Comparison of ENCODE assay signal across 32 mouse cellular contexts in the genomic region with DNA sequence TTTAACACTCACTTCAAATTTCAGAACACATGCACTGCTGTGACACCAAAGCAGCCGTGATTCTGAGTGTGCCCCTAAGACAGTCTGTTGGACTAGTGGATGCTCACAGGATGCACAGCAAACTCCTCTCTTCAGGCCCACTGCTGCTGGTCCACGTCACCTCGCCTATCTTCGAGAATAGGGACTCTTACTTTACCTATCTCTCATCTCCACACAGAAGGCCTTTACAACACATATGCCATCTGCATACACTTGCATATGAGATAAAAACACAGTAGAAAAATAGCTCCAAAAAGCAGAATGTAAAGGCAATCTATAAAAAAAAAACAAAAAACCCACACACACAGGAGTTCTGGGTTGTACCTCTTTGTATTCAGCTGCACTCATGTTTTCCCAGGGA. TPM values are rescaled to one million over a fixed set of nuclear protein-coding genes. Genes with fewer than 3 reads are reported as not detected.
DNase-seq lines count a peak whose midpoint lies in the region; ATAC-seq lines count a peak whose summit lies in the region.
"Had no signal": no experiment of that assay in that cellular context is flagged by ENCODE, and none has a peak within 500 bp of the region (broad histone marks: within the 10 kb centered on the region; RNA-seq: fewer than 3 reads in every experiment).

No protein-coding gene starts in this region.

- intact Hi-C loops in heart, postnatal 36 days (cut with DNase I), result no loop called here

- H3K9me3 ChIP-seq in limb, embryonic 11.5 days (ENCODE audit: control insufficient read depth, low read length), result no peaks in the 10 kb centered on the region
- H3K9me3 ChIP-seq in limb, embryonic 10.5 days (replicated peaks), result no peaks in the 10 kb centered on the region
- no peaks in the 10 kb centered on the region for H3K9me3 ChIP-seq in liver, embryonic 11.5 days (ENCODE audit: control insufficient read depth, low read length)
- H3K9me3 ChIP-seq in liver, embryonic 16.5 days (replicated peaks; ENCODE audit: control insufficient read depth, low read length), result no peaks in the 10 kb centered on the region
- H3K9me3 ChIP-seq: embryonic facial prominence, embryonic 13.5 days; forebrain, embryonic 13.5 days; G1E; heart, embryonic 12.5 days; hindbrain, embryonic 10.5 days; hindbrain, embryonic 15.5 days; limb, embryonic 12.5 days; stomach, embryonic 15.5 days had no signal

- H3K27me3 ChIP-seq in limb, embryonic 11.5 days (ENCODE audit: control insufficient read depth, insufficient read depth, low read length), result no peaks in the 10 kb centered on the region
- H3K27me3 ChIP-seq in limb, embryonic 10.5 days (ENCODE audit: low read depth, poor library complexity, severe bottlenecking), result no peaks in the 10 kb centered on the region
- H3K27me3 ChIP-seq in liver, embryonic 11.5 days (replicated peaks; ENCODE audit: control insufficient read depth, insufficient read depth, low read length), result no peaks in the 10 kb centered on the region
- H3K27me3 ChIP-seq in liver, embryonic 16.5 days (ENCODE audit: control insufficient read depth, insufficient read depth, low read depth, low read length), result no peaks in the 10 kb centered on the region
- H3K27me3 ChIP-seq: embryonic facial prominence, embryonic 13.5 days; forebrain, embryonic 13.5 days; heart, embryonic 12.5 days; hindbrain, embryonic 15.5 days; limb, embryonic 12.5 days; Patski; stomach, embryonic 15.5 days had no signal

- H3K36me3 ChIP-seq in limb, embryonic 11.5 days (ENCODE audit: control insufficient read depth, insufficient read depth, low read length), result peaks cover 2% of the 10 kb centered on the region; the same call in 1 of the 2 replicates
- H3K36me3 ChIP-seq in limb, embryonic 10.5 days, result peaks cover 43% of the 10 kb centered on the region
- peaks cover 8% of the 10 kb centered on the region; the same call in 1 of the 2 replicates for H3K36me3 ChIP-seq in liver, embryonic 11.5 days (ENCODE audit: control insufficient read depth, insufficient read depth, low read length)
- peaks cover 11% of the 10 kb centered on the region for H3K36me3 ChIP-seq in liver, embryonic 16.5 days (ENCODE audit: control insufficient read depth, insufficient read depth)
- H3K36me3 ChIP-seq: stomach, embryonic 15.5 days had no signal

- ATAC-seq in limb, embryonic 11.5 days (ENCODE audit: insufficient number of reproducible peaks, low FRiP score, low TSS enrichment, low read depth), result no peak
- peak; percentile 66 for ATAC-seq in liver, embryonic 11.5 days (replicated peaks; ENCODE audit: low FRiP score)
- ATAC-seq in liver, embryonic 16.5 days (ENCODE audit: low read depth), result peak; percentile 43
- ATAC-seq: forebrain, embryonic 13.5 days; inflammation-experienced regulatory T-cells, adult 6 months; lung, postnatal 0 days; midbrain, embryonic 16.5 days; Patski had no signal

- H3K4me3 ChIP-seq in limb, embryonic 11.5 days (ENCODE audit: low read depth, low read length), result no peak overlapping the region
- no peak overlapping the region for H3K4me3 ChIP-seq in limb, embryonic 10.5 days
- H3K4me3 ChIP-seq in liver, embryonic 11.5 days (ENCODE audit: low read depth, low read length), result no peak overlapping the region
- H3K4me3 ChIP-seq in liver, embryonic 16.5 days (ENCODE audit: low read depth, low read length), result no peak overlapping the region
- H3K4me3 ChIP-seq: embryonic facial prominence, embryonic 13.5 days; erythroblast, embryonic 14.5 days; forebrain, embryonic 13.5 days; heart, adult 2 months; heart, embryonic 12.5 days; hindbrain, embryonic 10.5 days; hindbrain, embryonic 15.5 days; limb, embryonic 12.5 days; stomach, embryonic 15.5 days had no signal

- no peak overlapping the region for H3K4me2 ChIP-seq in limb, embryonic 11.5 days (ENCODE audit: low read depth, severe bottlenecking)
- H3K4me2 ChIP-seq in liver, embryonic 11.5 days, result no peak overlapping the region
- peak overlapping the region; percentile 19; the same call in 1 of the 2 replicates for H3K4me2 ChIP-seq in liver, embryonic 16.5 days (ENCODE audit: low read depth, low read length)
- H3K4me2 ChIP-seq: embryonic facial prominence, embryonic 13.5 days; forebrain, embryonic 13.5 days; heart, embryonic 12.5 days; hindbrain, embryonic 15.5 days; limb, embryonic 12.5 days; stomach, embryonic 15.5 days had no signal

- WGBS in limb, embryonic 11.5 days, result 91% methylated on average over 4 of the region's 4 CpGs
- 90% methylated on average over 4 of the region's 4 CpGs for WGBS in limb, embryonic 10.5 days
- 71% methylated on average over 4 of the region's 4 CpGs for WGBS in liver, embryonic 11.5 days
- 35% methylated on average over 4 of the region's 4 CpGs for WGBS in liver, embryonic 16.5 days (ENCODE audit: insufficient replicate concordance)

- DNase-seq in limb, embryonic 11.5 days (ENCODE audit: low spot score), result peak; percentile 9
- DNase-seq in limb, embryonic 10.5 days (ENCODE audit: low spot score), result no peak
- no peak for DNase-seq in liver, embryonic 11.5 days (ENCODE audit: low spot score)
- DNase-seq in heart, postnatal 36 days, result no peak
- no peak for DNase-seq in gastrocnemius, postnatal 25 days
- DNase-seq in urinary bladder, postnatal 36 days (ENCODE audit: low spot score in 2 of 2), result no peak
- DNase-seq: adrenal gland, postnatal 10 days; cerebellum, adult 11 months; cerebellum, adult 9-10 months; cerebellum, postnatal 36 days; gastrocnemius, postnatal 36 days; heart, adult 2 months; layer of hippocampus, adult 9-11 months; lung, adult 18-20 months; lung, postnatal 4 days; right cerebral cortex, postnatal 25 days; thymus, postnatal 14 days had no signal

- H3K9ac ChIP-seq in limb, embryonic 11.5 days (ENCODE audit: low read length), result no peak overlapping the region
- no peak overlapping the region for H3K9ac ChIP-seq in liver, embryonic 11.5 days (ENCODE audit: low read depth, low read length)
- no peak overlapping the region for H3K9ac ChIP-seq in liver, embryonic 16.5 days (ENCODE audit: low read depth, low read length)
- H3K9ac ChIP-seq: embryonic facial prominence, embryonic 13.5 days; forebrain, embryonic 13.5 days; heart, embryonic 12.5 days; hindbrain, embryonic 15.5 days; limb, embryonic 12.5 days; stomach, embryonic 15.5 days had no signal

- H3K4me1 ChIP-seq in limb, embryonic 11.5 days (ENCODE audit: control insufficient read depth, insufficient read depth, low read length), result no peaks in the 10 kb centered on the region
- H3K4me1 ChIP-seq in limb, embryonic 10.5 days, result no peaks in the 10 kb centered on the region
- peaks cover 14% of the 10 kb centered on the region; the same call in 1 of the 2 replicates for H3K4me1 ChIP-seq in liver, embryonic 11.5 days (replicated peaks; ENCODE audit: control insufficient read depth, insufficient read depth, low read length)
- H3K4me1 ChIP-seq in liver, embryonic 16.5 days (ENCODE audit: control insufficient read depth, low read depth, low read length), result peaks cover 41% of the 10 kb centered on the region
- H3K4me1 ChIP-seq: embryonic facial prominence, embryonic 13.5 days; forebrain, embryonic 13.5 days; heart, embryonic 12.5 days; hindbrain, embryonic 10.5 days; hindbrain, embryonic 15.5 days; limb, embryonic 12.5 days; stomach, embryonic 15.5 days had no signal

- no peak overlapping the region for H3K27ac ChIP-seq in limb, embryonic 11.5 days (replicated peaks; ENCODE audit: low read depth, low read length)
- no peak overlapping the region for H3K27ac ChIP-seq in limb, embryonic 10.5 days
- H3K27ac ChIP-seq in liver, embryonic 11.5 days (ENCODE audit: low read depth, low read length), result no peak overlapping the region
- H3K27ac ChIP-seq in liver, embryonic 16.5 days (ENCODE audit: low read length), result peak overlapping the region; percentile 54
- H3K27ac ChIP-seq: embryonic facial prominence, embryonic 13.5 days; forebrain, embryonic 13.5 days; heart, adult 2 months; hindbrain, embryonic 10.5 days; hindbrain, embryonic 15.5 days; kidney, postnatal 0 days; limb, embryonic 12.5 days; stomach, embryonic 15.5 days had no signal

RNA-seq across cellular contexts. Expression of a gene that starts 19.1 kb away (rescaled TPM):
- 35.3 and 36.1 TPM in 2 replicates for polyA plus RNA-seq in limb, embryonic 11.5 days (2014; fragmentation: Nextera tagmentation; extraction: Ambion mirVana)
- 30.5 and 32.4 TPM in 2 replicates for polyA plus RNA-seq in limb, embryonic 10.5 days (2016; fragmentation: Nextera tagmentation; extraction: Ambion mirVana)
- polyA plus RNA-seq in liver, embryonic 11.5 days (2014; fragmentation: Nextera tagmentation; extraction: Ambion mirVana), result 49.7 and 51.0 TPM in 2 replicates
- 30.8 and 32.3 TPM in 2 replicates for polyA plus RNA-seq in liver, embryonic 16.5 days (2015; fragmentation: Nextera tagmentation; extraction: Ambion mirVana)
- 10 to 100 TPM; 20.8 to 21.9 TPM for total RNA-seq in heart, postnatal 36 days (2021)
- total RNA-seq in gastrocnemius, postnatal 25 days (2021), result 10 to 100 TPM; 29.9 to 33.9 TPM
